ENCODE assay signal across 26 mouse cellular contexts in the genomic region with DNA sequence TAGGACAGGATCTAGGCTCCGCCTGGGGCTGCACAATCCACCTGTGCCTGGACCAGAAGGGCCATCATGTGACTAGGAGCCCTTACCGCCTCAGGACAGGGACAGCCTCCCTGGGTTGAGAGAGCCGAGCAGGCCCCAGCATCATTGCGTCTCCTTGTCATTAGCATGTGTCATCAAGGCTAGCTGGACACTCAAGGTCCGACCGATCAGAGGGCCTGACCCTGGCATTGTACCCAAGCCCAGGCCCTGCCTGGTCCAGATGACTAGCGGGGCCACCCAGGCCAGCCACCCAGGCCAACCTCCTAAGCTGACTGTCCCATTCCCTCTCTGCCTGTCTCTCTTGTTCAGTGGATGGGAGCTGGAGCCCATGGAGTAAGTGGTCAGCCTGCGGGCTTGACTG. TPM values are rescaled to one million over a fixed set of nuclear protein-coding genes. Genes with fewer than 3 reads are reported as not detected.
A peak's percentile ranks its signal among the peaks of the same experiment; 100 is the strongest.
DNase-seq lines count a peak whose midpoint lies in the region; ATAC-seq and TF ChIP-seq lines count a peak whose summit lies in the region.
"Had no signal": no experiment of that assay in that cellular context is flagged by ENCODE, and none has a peak within 500 bp of the region (broad histone marks: within the 10 kb centered on the region; RNA-seq: fewer than 3 reads in every experiment).

No protein-coding gene starts in this region.

- WGBS in hindbrain, embryonic 13.5 days: 65% methylated on average over 8 of the region's 8 CpGs
- WGBS in hindbrain, postnatal 0 days: 78% methylated on average over 8 of the region's 8 CpGs

- no peak for ATAC-seq in hindbrain, embryonic 13.5 days (ENCODE audit: low FRiP score)
- no peak for ATAC-seq in hindbrain, postnatal 0 days
- ATAC-seq: CD4-positive, CD25-positive, alpha-beta regulatory T cell, adult 4 months; forebrain, embryonic 14.5 days; forebrain, postnatal 0 days; intestine, embryonic 15.5 days; Patski had no signal

- no peak overlapping the region for H3K4me3 ChIP-seq in hindbrain, embryonic 13.5 days
- H3K4me3 ChIP-seq in hindbrain, postnatal 0 days (ENCODE audit: low read length): no peak overlapping the region
- peak overlapping the region; percentile 2 to 42; a peak in 1 of 4 replicates for H3K4me3 ChIP-seq in ES-E14 (ENCODE audit: insufficient read depth in 1 of 2, low read depth in 1 of 2, low read length in 2 of 2, poor library complexity in 1 of 2, severe bottlenecking in 1 of 2)
- H3K4me3 ChIP-seq: embryonic facial prominence, embryonic 13.5 days; erythroblast, embryonic 14.5 days; gastrocnemius, adult 2 months; hindbrain, embryonic 15.5 days; intestine, embryonic 15.5 days had no signal

- peaks cover 81% of the 10 kb centered on the region for H3K27me3 ChIP-seq in hindbrain, embryonic 13.5 days
- no peaks in the 10 kb centered on the region for H3K27me3 ChIP-seq in hindbrain, postnatal 0 days (ENCODE audit: insufficient read depth, low read length)
- H3K27me3 ChIP-seq: intestine, embryonic 15.5 days had no signal

- H3K27ac ChIP-seq in hindbrain, embryonic 13.5 days: no peak overlapping the region
- no peak overlapping the region for H3K27ac ChIP-seq in hindbrain, postnatal 0 days
- no peak overlapping the region for H3K27ac ChIP-seq in ES-E14 (ENCODE audit: insufficient read depth, low read depth, low read length, poor library complexity, severe bottlenecking)
- H3K27ac ChIP-seq: embryonic facial prominence, embryonic 13.5 days; gastrocnemius, adult 2 months; hindbrain, embryonic 15.5 days; intestine, embryonic 15.5 days had no signal

- H3K9ac ChIP-seq in hindbrain, embryonic 13.5 days: peak overlapping the region; percentile 29; the same call in 1 of the 2 replicates
- no peak overlapping the region for H3K9ac ChIP-seq in hindbrain, postnatal 0 days (replicated peaks; ENCODE audit: low read length)
- H3K9ac ChIP-seq in ES-E14 (ENCODE audit: insufficient read depth, low read depth, low read length, poor library complexity, severe bottlenecking): no peak overlapping the region
- H3K9ac ChIP-seq: embryonic facial prominence, embryonic 13.5 days; forebrain, postnatal 0 days; hindbrain, embryonic 15.5 days; intestine, embryonic 15.5 days had no signal

- peak; percentile 50 for DNase-seq in adrenal gland, postnatal 14 days
- DNase-seq in adrenal gland, postnatal 4 days (ENCODE audit: low spot score in 2 of 2): no peak
- no peak for DNase-seq in hindbrain, postnatal 0 days (ENCODE audit: low spot score)
- DNase-seq in ES-E14 (ENCODE audit: low read depth, low spot score): no peak
- no peak for DNase-seq in embryo, embryonic 10.5 days (ENCODE audit: low spot score)
- DNase-seq: adrenal gland, postnatal 10 days; cerebellum, adult 18-20 months; cerebellum, adult 9-10 months; cerebellum, postnatal 14 days; forebrain, postnatal 0 days; gastrocnemius, adult 2 months; gastrocnemius, postnatal 14 days; heart, adult 11 months; kidney, adult 11 months; kidney, adult 8-10 months had no signal

- peaks cover 37% of the 10 kb centered on the region for H3K36me3 ChIP-seq in hindbrain, embryonic 13.5 days
- H3K36me3 ChIP-seq in hindbrain, postnatal 0 days (ENCODE audit: insufficient read depth, low read length): peaks cover 11% of the 10 kb centered on the region; the same call in 1 of the 2 replicates
- H3K36me3 ChIP-seq in ES-E14 (ENCODE audit: control insufficient read depth, insufficient read depth, low read length, poor library complexity, severe bottlenecking): no peaks in the 10 kb centered on the region
- H3K36me3 ChIP-seq: embryonic facial prominence, embryonic 13.5 days; G1E; intestine, embryonic 15.5 days had no signal

- H3K4me2 ChIP-seq in hindbrain, embryonic 13.5 days: no peak overlapping the region
- H3K4me2 ChIP-seq in hindbrain, postnatal 0 days (ENCODE audit: low read depth, low read length): no peak overlapping the region
- H3K4me2 ChIP-seq: embryonic facial prominence, embryonic 13.5 days; heart, embryonic 11.5 days; hindbrain, embryonic 15.5 days; intestine, embryonic 15.5 days had no signal

- H3K9me3 ChIP-seq in hindbrain, embryonic 13.5 days: no peaks in the 10 kb centered on the region
- no peaks in the 10 kb centered on the region for H3K9me3 ChIP-seq in hindbrain, postnatal 0 days (ENCODE audit: low read length)
- H3K9me3 ChIP-seq in ES-E14 (ENCODE audit: control insufficient read depth, insufficient read depth, low read depth, low read length): no peaks in the 10 kb centered on the region
- H3K9me3 ChIP-seq: embryonic facial prominence, embryonic 13.5 days; G1E; hindbrain, embryonic 15.5 days; intestine, embryonic 15.5 days had no signal

- peaks cover 49% of the 10 kb centered on the region for H3K4me1 ChIP-seq in hindbrain, embryonic 13.5 days (replicated peaks)
- peaks cover 8% of the 10 kb centered on the region; the same call in 1 of the 2 replicates for H3K4me1 ChIP-seq in hindbrain, postnatal 0 days (ENCODE audit: insufficient read depth, low read length)
- peaks cover 0 to 7% of the 10 kb centered on the region in 2 experiments; a peak in 1 of 4 replicates for H3K4me1 ChIP-seq in ES-E14 (ENCODE audit: control insufficient read depth in 2 of 2, insufficient read depth in 2 of 2, low read length in 2 of 2, poor library complexity in 1 of 2)
- H3K4me1 ChIP-seq: intestine, embryonic 15.5 days had no signal

- TF ChIP-seq CTCF in hindbrain, postnatal 0 days (IDR thresholded peaks at IDR 0.05; ENCODE audit: low read depth): no peak

- in situ Hi-C loops in ES-E14 (cut with MboI; ENCODE audit: low sequenced_read_pairs in 2 of 2, unreplicated experiment in 2 of 2): no loop called here

TF ChIP-seq in ES-E14, 5 proteins besides CTCF, POLR2A, EP300 and RAD21:
- TF ChIP-seq HCFC1 (IDR thresholded peaks at IDR 0.05; ENCODE audit: borderline replicate concordance, insufficient read depth, low read length) (no peak), CHD2 (IDR thresholded peaks at IDR 0.05; ENCODE audit: low read depth, low read length) (no peak), ZC3H11A (IDR thresholded peaks at IDR 0.05; ENCODE audit: borderline replicate concordance, low read depth, low read length) (no peak), MAFK (IDR thresholded peaks at IDR 0.05; ENCODE audit: insufficient read depth, low read depth, low read length) (no peak), ZNF384 (IDR thresholded peaks at IDR 0.05; ENCODE audit: low read depth, low read length) (no peak)

RNA-seq across cellular contexts. Expression of a gene that starts 23.6 kb away (rescaled TPM):
- 1.3 and 1.8 TPM in 2 replicates for total RNA-seq in adrenal gland, postnatal 14 days (2021)
- total RNA-seq in adrenal gland, postnatal 4 days (2021): 1 to 10 TPM; 1.5 to 2.6 TPM
- 1.1 and 1.2 TPM in 2 replicates for polyA plus RNA-seq in hindbrain, embryonic 13.5 days (2015; fragmentation: Nextera tagmentation; extraction: Ambion mirVana)
- 1.7 and 1.9 TPM in 2 replicates for total RNA-seq in hindbrain, postnatal 0 days (2014; rRNA removed)
- polyA plus RNA-seq in hindbrain, postnatal 0 days (2015; fragmentation: Nextera tagmentation; extraction: Ambion mirVana): 0.78 and 1.1 TPM in 2 replicates
- 0.04 and 0.05 TPM in 2 replicates for total RNA-seq in ES-E14 (2012; rRNA removed)
- polyA plus RNA-seq: C2C12, Patski had no signal

RNA-seq across cellular contexts. Expression of a gene that starts 48.4 kb away (rescaled TPM):
- total RNA-seq in adrenal gland, postnatal 14 days (2021): 7.2 and 8.5 TPM in 2 replicates
- total RNA-seq in adrenal gland, postnatal 4 days (2021): 10 to 100 TPM; 12.0 to 13.8 TPM
- 7.8 and 8.4 TPM in 2 replicates for polyA plus RNA-seq in hindbrain, embryonic 13.5 days (2015; fragmentation: Nextera tagmentation; extraction: Ambion mirVana)
- total RNA-seq in hindbrain, postnatal 0 days (2014; rRNA removed): 49.9 and 53.0 TPM in 2 replicates
- polyA plus RNA-seq in hindbrain, postnatal 0 days (2015; fragmentation: Nextera tagmentation; extraction: Ambion mirVana): 10.5 and 11.7 TPM in 2 replicates
- 0.31 and 0.95 TPM in 2 replicates for total RNA-seq in ES-E14 (2012; rRNA removed)
- total RNA-seq: G1E had no signal
- polyA plus RNA-seq: erythroblast, embryonic 14.5 days; Patski had no signal

Comparison
In these comparisons a context has a peak if more than half of its experiments do, and no peak if none do; other contexts are left out.
1. H3K4me3 ChIP-seq: peak in ES-E14 (2 of 2); none in hindbrain, embryonic 13.5 days (single experiment) and hindbrain, postnatal 0 days (single experiment).